Mouse (Mus musculus): ENCODE data around the gene Jade2.
A peak's percentile ranks its signal among the peaks of the same experiment; 100 is the strongest.

Jade2 gene

GRCm38 (mm10) chr11:51857081-51857671 lies at the start of gene Jade2:
Gene Jade2 (minus strand): TSS chr11:51857653.
- DNase-seq, result peak; percentile 46 to 49

- no peak for DNase-seq
These were observed 46.8 kb upstream of the Jade2 start for GRCm38 (mm10) chr11:51904224-51904623.

- DNase-seq, result no peak
These were observed 42.2 kb upstream of the Jade2 start for GRCm38 (mm10) chr11:51899691-51900090.

GRCm38 (mm10) chr11:51898326-51899080 lies 41.0 kb upstream of the Jade2 start:
- peak; percentile 38 to 62 for DNase-seq

- no peak for DNase-seq
These were observed 39.9 kb upstream of the Jade2 start for GRCm38 (mm10) chr11:51897311-51897710.

GRCm38 (mm10) chr11:51896012-51896411 lies 38.6 kb upstream of the Jade2 start:
- no peak for DNase-seq

- no peak for DNase-seq
These were observed 28.2 kb upstream of the Jade2 start for GRCm38 (mm10) chr11:51885681-51886080.

- DNase-seq, result no peak
These were observed 26.6 kb upstream of the Jade2 start for GRCm38 (mm10) chr11:51884092-51884491.

GRCm38 (mm10) chr11:51883670-51884069 lies 26.2 kb upstream of the Jade2 start:
- peak; percentile 84 to 93 for DNase-seq

GRCm38 (mm10) chr11:51881776-51882175 lies 24.3 kb upstream of the Jade2 start:
- DNase-seq, result no peak

- DNase-seq, result no peak
These were observed 23.7 kb upstream of the Jade2 start for GRCm38 (mm10) chr11:51881041-51881730.

- DNase-seq, result peak in 1 of 2 experiments; percentile 12
These were observed 19.5 kb upstream of the Jade2 start for GRCm38 (mm10) chr11:51876943-51877344.

GRCm38 (mm10) chr11:51875792-51876195 lies 18.3 kb upstream of the Jade2 start:
- no peak for DNase-seq

- DNase-seq, result no peak
These were observed 17.6 kb upstream of the Jade2 start for GRCm38 (mm10) chr11:51875086-51875485.

GRCm38 (mm10) chr11:51874266-51875036 lies 17.0 kb upstream of the Jade2 start:
- DNase-seq, result peak; percentile 35

- DNase-seq, result no peak
These were observed 15.7 kb upstream of the Jade2 start for GRCm38 (mm10) chr11:51873141-51873540.

- DNase-seq, result no peak
These were observed 9.8 kb upstream of the Jade2 start for GRCm38 (mm10) chr11:51867261-51867660.

GRCm38 (mm10) chr11:51866020-51866419 lies 8.6 kb upstream of the Jade2 start:
- no peak for DNase-seq

- DNase-seq, result no peak
These were observed 3.2 kb upstream of the Jade2 start for GRCm38 (mm10) chr11:51860666-51861065.

- DNase-seq, result no peak
These were observed 2.1 kb upstream of the Jade2 start for GRCm38 (mm10) chr11:51859561-51859960.

- peak; percentile 79 to 86 for DNase-seq
These were observed 1.1 kb upstream of the Jade2 start for GRCm38 (mm10) chr11:51858528-51859051.

- DNase-seq, result peak; percentile 74 to 82
These were observed 520 bp upstream of the Jade2 start for GRCm38 (mm10) chr11:51857818-51858527.
